Mouse (Mus musculus) layer of hippocampus, postnatal 10 days (tissue): ENCODE measurements around the gene Gnpda2. TPM values are rescaled to one million over a fixed set of nuclear protein-coding genes. Genes with fewer than 3 reads are reported as not detected.

Experiments used
- DNase-seq, 2 experiments: peaks; one replicate each; pipeline ENCODE4 v3.0.0; 2021; ENCODE audit warnings: low spot score in 2 of 2
- long read RNA-seq: library from polyadenylated mRNA; stranded (forward); transcript quantifications from one replicate; pipeline ENCODE4 v2.0.0, GENCODE M21; 2023
- total RNA-seq, 2 experiments: library from RNA; stranded (reverse); gene quantifications; 2 replicates each; pipeline ENCODE4 v1.2.3; 2021

Gnpda2 gene
- total RNA-seq, result 10 to 100 TPM; 14.5 to 16.1 TPM
- long read RNA-seq, transcript Gnpda2-201 (7 exons, 1,894 nt), result major isoform, 19 of 22 reads
- long read RNA-seq, partial matches to known transcripts, result 1 of 22 reads
- long read RNA-seq, other reads (novel, unspliced or antisense), result 0 of 22 reads

DNA sequence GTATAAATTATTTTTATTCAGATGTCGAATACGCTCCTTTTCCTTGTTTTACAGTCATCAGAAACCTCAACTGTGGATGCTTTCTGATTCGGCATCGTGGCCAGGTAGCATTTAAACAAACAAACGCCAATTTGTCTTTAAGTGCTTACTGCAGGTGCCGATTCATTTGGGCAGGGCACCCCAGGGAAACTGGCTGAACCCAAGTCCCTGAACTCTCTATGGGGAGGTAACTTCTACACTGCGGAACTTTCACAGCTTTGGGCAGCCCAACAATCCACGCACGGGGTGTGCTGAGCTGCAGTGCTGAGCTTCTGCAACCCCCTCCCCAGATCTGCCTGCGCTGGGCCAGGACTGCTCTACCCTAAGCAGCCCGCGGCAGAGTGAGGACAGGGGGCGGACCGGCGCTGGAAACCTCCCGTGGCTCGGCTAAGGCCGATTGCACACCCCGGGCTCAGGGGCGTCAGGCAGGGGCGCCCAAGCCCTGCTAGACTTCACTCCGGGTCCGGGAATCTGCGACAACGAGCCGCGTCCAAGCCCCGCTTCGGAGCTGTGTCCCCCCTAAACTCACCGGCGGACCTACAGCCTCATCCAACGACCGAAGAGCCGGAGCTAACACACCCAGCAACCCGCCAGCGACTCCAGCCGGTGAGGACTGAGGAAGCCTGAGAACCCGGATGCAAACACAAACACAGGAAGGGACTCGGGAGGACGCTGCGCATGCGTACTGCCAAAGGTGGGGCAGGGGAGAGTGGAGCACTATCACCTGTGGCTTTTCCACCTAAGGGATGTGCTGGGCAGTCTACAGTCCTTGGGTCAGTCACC is at the start of gene Gnpda2:
TSS of gene Gnpda2 (minus strand) at position 701 of the 822 bp plus-strand sequence.
- peak; percentile 83 to 87 for DNase-seq

GRCm38 (mm10) chr5:69634766-69635165 is 42.6 kb upstream of the Gnpda2 start:
- DNase-seq, result no peak

- DNase-seq, result no peak
Measured at GRCm38 (mm10) chr5:69620899-69621298, 28.8 kb upstream of the Gnpda2 start.

GRCm38 (mm10) chr5:69613209-69613796 is 21.2 kb upstream of the Gnpda2 start:
- DNase-seq, result no peak

GRCm38 (mm10) chr5:69601027-69601426 is 8.9 kb upstream of the Gnpda2 start:
- DNase-seq, result no peak

- DNase-seq, result peak in 1 of 2 experiments; percentile 7
Measured at GRCm38 (mm10) chr5:69557404-69557935, 34.7 kb downstream of the Gnpda2 start.

GRCm38 (mm10) chr5:69556628-69557403 is 35.3 kb downstream of the Gnpda2 start, which contains the start of gene Guf1:
TSS of gene Guf1 (plus strand) at chr5:69556923.
- DNase-seq, result peak; percentile 98

DNA sequence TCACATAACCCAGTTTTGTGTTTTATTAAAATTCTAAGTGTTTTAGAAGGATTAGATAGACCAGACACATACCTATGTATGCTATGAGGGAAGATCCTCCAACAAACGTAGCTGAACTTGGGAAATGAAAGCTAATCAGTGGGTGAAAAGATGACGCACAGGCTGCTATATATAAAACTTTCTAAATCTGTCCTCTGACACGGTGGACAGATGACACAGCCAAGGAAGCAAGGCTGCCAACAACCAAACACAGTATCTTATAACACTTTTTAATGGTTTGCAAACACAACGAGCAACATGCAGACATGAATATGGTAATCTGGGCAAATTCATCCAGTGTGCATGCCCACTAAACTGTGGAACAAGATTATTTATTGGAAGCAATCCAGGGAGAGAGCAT is 49.7 kb downstream of the Gnpda2 start, which contains the start of gene Yipf7:
TSS of gene Yipf7 (minus strand) at position 160 of the 400 bp plus-strand sequence.
- no peak for DNase-seq

- DNase-seq, result no peak
Measured at GRCm38 (mm10) chr5:69541680-69542079, 50.5 kb downstream of the Gnpda2 start.

DNA sequence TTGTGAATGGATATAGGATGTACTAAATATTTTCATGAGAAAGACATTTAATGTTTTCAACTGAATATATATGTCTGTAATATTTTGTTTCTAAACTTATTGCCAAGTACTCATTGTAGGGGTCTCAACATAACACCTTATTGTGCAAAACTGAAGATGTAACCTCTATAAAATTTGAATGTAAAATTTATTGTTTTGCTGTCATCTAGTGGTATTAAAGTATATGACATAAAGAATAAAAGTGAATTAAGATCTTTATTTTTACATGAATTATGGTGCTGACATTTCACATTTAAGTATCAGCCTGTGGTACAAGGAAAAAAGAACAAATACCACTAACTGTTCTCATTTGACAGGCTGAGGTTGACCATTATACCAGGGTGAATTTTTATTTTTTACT is 68.2 kb downstream of the Gnpda2 start:
- DNase-seq, result no peak

Other genes with a start within 250 kb of the Gnpda2 start
- not detected for gene Yipf7, start 49.7 kb downstream of the Gnpda2 start, total RNA-seq
- gene Guf1, start 35.4 kb downstream of the Gnpda2 start, total RNA-seq, result 10 to 100 TPM; 33.1 to 40.9 TPM